Mouse (Mus musculus): Measurements from ENCODE around the gene Mrps5. TPM values are rescaled to one million over a fixed set of nuclear protein-coding genes. Genes with fewer than 3 reads are reported as not detected.

Mrps5 gene
- 99.7 and 130 TPM in 2 replicates for polyA plus RNA-seq (2015; fragmentation: Nextera tagmentation; extraction: Ambion mirVana)

GRCm38 (mm10) chr2:127586694-127587513 lies at the start of gene Mrps5, which contains the start of gene Zfp661:
Gene Mrps5, plus strand, starts transcription at chr2:127587222.
Gene Zfp661, minus strand, starts transcription at chr2:127587094.

GRCm38 (mm10) chr2:127541185-127541584 lies 45.8 kb upstream of the Mrps5 start, which contains the start of gene Prom2:
Gene Prom2, minus strand, starts transcription at chr2:127541467.

GRCm38 (mm10) chr2:127656086-127656720 lies 69.2 kb downstream of the Mrps5 start, which contains the start of gene Mal:
Gene Mal, minus strand, starts transcription at chr2:127656695.

Other genes with a start within 250 kb of the Mrps5 start
- gene Astl, start 248.6 kb upstream of the Mrps5 start, polyA plus RNA-seq (2015; fragmentation: Nextera tagmentation; extraction: Ambion mirVana) = not detected in 2 replicates
- gene Adra2b, start 224.0 kb upstream of the Mrps5 start, polyA plus RNA-seq (2015; fragmentation: Nextera tagmentation; extraction: Ambion mirVana) = 1.6 and 1.9 TPM in 2 replicates
- gene Gpat2, start 162.0 kb upstream of the Mrps5 start, polyA plus RNA-seq (2015; fragmentation: Nextera tagmentation; extraction: Ambion mirVana) = 0.12 and 0.17 TPM in 2 replicates
- 52.3 and 83.2 TPM in 2 replicates for gene Fahd2a, start 142.7 kb upstream of the Mrps5 start, polyA plus RNA-seq (2015; fragmentation: Nextera tagmentation; extraction: Ambion mirVana)
- gene Kcnip3, start 65.1 kb upstream of the Mrps5 start, polyA plus RNA-seq (2015; fragmentation: Nextera tagmentation; extraction: Ambion mirVana) = 2.4 TPM in 2 replicates
- 0.15 and 0.19 TPM in 2 replicates for gene Prom2, start 45.8 kb upstream of the Mrps5 start, polyA plus RNA-seq (2015; fragmentation: Nextera tagmentation; extraction: Ambion mirVana)
- 1.7 and 3.1 TPM in 2 replicates for gene Zfp661, start 128 bp upstream of the Mrps5 start, polyA plus RNA-seq (2015; fragmentation: Nextera tagmentation; extraction: Ambion mirVana)
- gene Mal, start 69.5 kb downstream of the Mrps5 start, polyA plus RNA-seq (2015; fragmentation: Nextera tagmentation; extraction: Ambion mirVana) = 9.3 and 9.9 TPM in 2 replicates
- gene Mall, start 142.7 kb downstream of the Mrps5 start, polyA plus RNA-seq (2015; fragmentation: Nextera tagmentation; extraction: Ambion mirVana) = 1.2 and 1.5 TPM in 2 replicates
- gene Nphp1, start 201.7 kb downstream of the Mrps5 start, polyA plus RNA-seq (2015; fragmentation: Nextera tagmentation; extraction: Ambion mirVana) = 28.5 and 36.5 TPM in 2 replicates
- 270 and 461 TPM in 2 replicates for gene Mtln, start 205.3 kb downstream of the Mrps5 start, polyA plus RNA-seq (2015; fragmentation: Nextera tagmentation; extraction: Ambion mirVana)
- gene Bub1, start 244.6 kb downstream of the Mrps5 start, polyA plus RNA-seq (2015; fragmentation: Nextera tagmentation; extraction: Ambion mirVana) = 6.4 and 9.2 TPM in 2 replicates